Mouse (Mus musculus) E14TG2a.4 (cell line): ENCODE results near the gene Bspry.

Experiments used
- CTCF ChIP-seq: conservative IDR thresholded peaks from 2 replicates; pipeline ENCODE4 v1.5.1; 2014; ENCODE audit warnings: low read length
- NANOG ChIP-seq: IDR thresholded peaks from 2 replicates; pipeline ENCODE4 v1.6.1; 2014; ENCODE audit warnings: borderline replicate concordance, low read length, mixed read lengths

DNA sequence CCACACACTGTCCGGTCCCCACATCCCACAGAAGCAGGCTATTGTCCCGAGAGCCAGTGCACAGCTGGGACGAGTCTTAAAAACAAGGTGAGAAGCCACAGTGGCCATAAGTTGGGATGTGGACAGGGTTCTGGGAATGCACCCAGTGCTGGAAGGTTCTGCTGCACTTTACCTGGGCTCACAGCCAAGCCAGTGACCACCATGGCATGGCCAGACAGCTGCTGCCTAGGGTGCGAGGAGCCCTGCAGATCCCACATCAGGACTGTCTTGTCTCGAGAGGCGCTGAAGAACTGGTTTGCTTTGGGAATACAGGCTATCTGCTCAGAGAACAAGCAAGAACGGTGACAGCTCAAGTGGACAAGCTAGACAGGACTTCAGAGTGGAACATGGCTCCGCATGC is 19.5 kb upstream of the Bspry start:
- TF ChIP-seq CTCF (no peak), NANOG (no peak)
